Mouse (Mus musculus) stomach, embryonic 16.5 days (tissue): ENCODE measurements at regions not wholly inside any gene's neighbourhood (a gene's known extent, or its start where the extent isn't known, plus 50 kb on each side); places are given as distances from the start of the nearest gene placed in this dataset.
"Not testable (repeated sequence)": the region's sequence is repeated elsewhere in the genome, so short reads cannot be mapped to it uniquely, and the experiment has no call there.

ENCODE experiments used
- ATAC-seq: fragments of 200-750 bp; cut with Nextera tagmentation; 2 replicates; pipeline ENCODE4 v1.8.0; 2017; ENCODE audit warnings: moderate number of reproducible peaks, moderate TSS enrichment; ENCODE audit not compliant: insufficient read depth, low FRiP score
- H3K27ac ChIP-seq: fragments of 300-500 bp; sonication (generic); 2 replicates; pipeline ENCODE4 v1.5.1; 2014; ENCODE audit warnings: low read length
- H3K27me3 ChIP-seq: fragments of 300-500 bp; sonication (generic); 2 replicates; pipeline ENCODE4 v1.6.1; 2014; ENCODE audit warnings: low read length, control low read depth, mixed read lengths; ENCODE audit not compliant: control insufficient read depth, insufficient read depth
- H3K36me3 ChIP-seq: fragments of 300-500 bp; sonication (generic); 2 replicates; pipeline ENCODE4 v1.6.1; 2014; ENCODE audit warnings: low read length; ENCODE audit not compliant: control insufficient read depth, insufficient read depth
- H3K4me1 ChIP-seq: fragments of 300-500 bp; sonication (generic); 2 replicates; pipeline ENCODE4 v1.6.1; 2014; ENCODE audit warnings: low read length, control low read depth, mixed read lengths; ENCODE audit not compliant: control insufficient read depth, insufficient read depth
- H3K4me2 ChIP-seq: fragments of 300-500 bp; sonication (generic); 2 replicates; pipeline ENCODE4 v1.6.1; 2014; ENCODE audit warnings: low read depth, low read length, mixed read lengths
- H3K4me3 ChIP-seq: fragments of 300-500 bp; sonication (generic); replicated peaks from 2 replicates; pipeline ENCODE4 v1.5.1; 2014; ENCODE audit warnings: mild to moderate bottlenecking, low read length
- H3K9ac ChIP-seq: fragments of 300-500 bp; sonication (generic); 2 replicates; pipeline ENCODE4 v1.6.1; 2014; ENCODE audit warnings: low read length
- H3K9me3 ChIP-seq: fragments of 300-500 bp; sonication (generic); replicated peaks from 2 replicates; pipeline ENCODE4 v1.6.1; 2016; ENCODE audit warnings: low read length, control low read depth; ENCODE audit not compliant: control insufficient read depth
- WGBS: fragments of 180-500 bp; shearing (Covaris S2); extraction: QIAGEN DNeasy Blood & Tissue Kit; methylation state at CpG from one replicate; pipeline ENCODE4 v1.1.7; 2014; 5-methylcytosine and 5-hydroxymethylcytosine counted together

DNA sequence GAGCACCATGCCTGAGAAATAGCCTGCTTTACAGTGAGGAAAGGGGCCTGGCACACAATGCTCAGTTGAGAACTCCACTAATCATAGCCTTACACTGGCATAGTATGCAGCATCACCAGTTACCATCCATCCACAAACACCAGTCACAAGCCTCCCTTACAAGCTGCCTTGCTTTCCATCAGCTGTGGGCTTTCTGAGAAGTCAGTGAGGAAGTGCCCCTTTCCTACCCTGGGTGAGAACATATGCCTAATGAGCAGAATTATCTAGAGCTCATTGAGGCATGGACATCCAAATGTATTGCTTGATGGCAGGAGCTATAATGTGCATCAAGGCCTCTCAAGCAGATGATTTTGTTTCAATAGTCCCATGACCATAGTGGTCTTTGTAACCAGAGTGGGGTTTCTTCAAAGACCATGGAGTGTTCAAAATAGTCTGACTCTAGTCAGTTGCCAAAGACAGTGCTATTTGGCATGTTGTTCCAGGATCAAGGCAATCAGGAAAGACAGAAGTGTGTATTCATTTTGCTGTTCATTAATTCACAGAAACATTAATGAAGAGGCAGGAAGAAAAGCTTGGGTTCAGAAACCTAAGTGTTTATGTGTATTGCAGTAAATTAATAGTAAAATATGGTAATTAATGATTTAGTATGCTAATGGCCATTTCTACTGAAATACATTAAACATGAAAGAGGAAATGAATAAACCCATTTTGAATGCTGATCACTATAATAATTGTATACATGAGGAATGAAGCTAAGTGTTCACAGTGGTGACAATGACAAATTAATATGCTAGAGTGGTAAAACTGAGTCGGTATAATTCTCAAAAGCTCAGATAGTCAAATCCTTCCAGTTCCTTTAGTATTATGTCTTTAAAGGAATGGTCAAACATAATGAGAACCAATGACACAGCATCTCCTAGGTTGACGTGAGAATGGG lies 184.2 kb upstream of the Ugt8a start:
- 55% methylated on average over 2 of the region's 2 CpGs for WGBS
- Histone ChIP-seq H3K9ac (no peak overlapping the region), H3K27me3 (no peaks in the 10 kb centered on the region), H3K9me3 (no peaks in the 10 kb centered on the region), H3K27ac (no peak overlapping the region), H3K4me1 (no peaks in the 10 kb centered on the region), H3K36me3 (no peaks in the 10 kb centered on the region), H3K4me3 (no peak overlapping the region), H3K4me2 (no peak overlapping the region)
- no peak for ATAC-seq

DNA sequence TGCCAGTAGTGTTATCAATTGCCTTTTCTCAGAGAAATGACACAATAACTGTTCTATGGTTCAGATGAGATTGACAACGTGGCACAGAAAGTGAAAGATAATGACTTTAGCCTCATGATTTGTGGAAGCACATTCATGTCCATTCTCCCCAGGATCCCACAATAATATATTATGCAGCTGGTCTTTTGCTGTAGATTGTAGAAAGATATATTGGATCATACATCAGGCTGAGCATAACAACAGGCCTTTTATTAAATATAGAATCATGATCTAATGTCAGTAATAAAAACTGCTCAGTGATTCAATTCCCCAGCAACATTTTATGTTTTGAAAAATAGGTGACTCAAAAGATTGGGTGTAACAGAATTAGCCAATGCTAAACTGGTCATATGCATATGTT lies 196.9 kb upstream of the Arsj start:
- H3K36me3 ChIP-seq, result no peaks in the 10 kb centered on the region
- H3K4me3 ChIP-seq, result no peak overlapping the region
- no peak overlapping the region for H3K9ac ChIP-seq
- no peaks in the 10 kb centered on the region for H3K27me3 ChIP-seq
- no peak overlapping the region for H3K27ac ChIP-seq
- 67% methylated on average over 1 of the region's 1 CpGs for WGBS
- no peaks in the 10 kb centered on the region for H3K4me1 ChIP-seq
- H3K4me2 ChIP-seq, result no peak overlapping the region
- H3K9me3 ChIP-seq, result no peaks in the 10 kb centered on the region
- ATAC-seq, result no peak

DNA sequence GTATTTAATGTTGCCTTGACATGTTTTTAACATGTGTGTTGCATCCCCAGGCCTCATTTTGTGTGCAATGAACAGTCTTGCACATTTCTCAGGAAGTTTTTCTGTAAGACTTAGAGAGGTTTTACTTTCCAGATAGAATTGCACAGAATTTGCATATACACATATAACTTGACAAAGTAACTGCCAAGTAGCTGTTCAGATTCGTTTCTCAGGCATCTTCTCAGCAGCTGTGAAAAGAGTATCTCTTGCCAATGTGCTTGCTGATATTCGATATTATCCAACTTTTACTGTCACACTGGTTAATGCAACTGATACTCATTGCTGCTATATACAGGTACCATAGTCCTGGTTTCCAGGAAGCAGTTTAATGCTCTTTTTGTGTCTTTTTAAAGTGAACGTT lies 154.5 kb upstream of the Arsj start:
- 72% methylated on average over 3 of the region's 3 CpGs for WGBS
- H3K36me3 ChIP-seq, result no peaks in the 10 kb centered on the region
- H3K27ac ChIP-seq, result no peak overlapping the region
- H3K9ac ChIP-seq, result no peak overlapping the region
- H3K4me3 ChIP-seq, result no peak overlapping the region
- no peaks in the 10 kb centered on the region for H3K9me3 ChIP-seq
- no peaks in the 10 kb centered on the region for H3K27me3 ChIP-seq
- no peak for ATAC-seq
- H3K4me1 ChIP-seq, result no peaks in the 10 kb centered on the region
- H3K4me2 ChIP-seq, result no peak overlapping the region

DNA sequence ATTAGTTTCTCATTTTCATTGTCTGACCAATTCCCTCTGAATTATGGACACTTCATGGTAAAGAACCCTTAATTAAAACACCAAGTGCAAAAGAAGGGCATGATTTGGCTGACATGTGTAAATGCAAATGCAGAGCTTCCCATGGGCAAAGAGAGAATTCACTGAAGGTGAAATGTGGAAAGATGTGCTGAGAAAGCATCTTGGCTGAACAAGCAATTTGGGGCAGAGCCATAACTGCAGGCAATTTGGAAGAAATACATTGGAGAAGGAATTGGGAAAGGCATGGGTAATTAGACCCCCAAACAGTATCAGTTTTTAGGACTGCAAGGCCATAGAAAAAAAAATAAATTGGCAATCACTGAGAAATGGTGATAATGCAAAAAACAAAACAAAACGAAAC lies 153.3 kb upstream of the Arsj start:
- Histone ChIP-seq H3K4me3 (no peak overlapping the region), H3K36me3 (no peaks in the 10 kb centered on the region), H3K27ac (no peak overlapping the region), H3K9me3 (no peaks in the 10 kb centered on the region), H3K9ac (no peak overlapping the region), H3K4me2 (no peak overlapping the region), H3K27me3 (no peaks in the 10 kb centered on the region), H3K4me1 (no peaks in the 10 kb centered on the region)
- ATAC-seq, result no peak
- 77% methylated on average over 1 of the region's 1 CpGs for WGBS

DNA sequence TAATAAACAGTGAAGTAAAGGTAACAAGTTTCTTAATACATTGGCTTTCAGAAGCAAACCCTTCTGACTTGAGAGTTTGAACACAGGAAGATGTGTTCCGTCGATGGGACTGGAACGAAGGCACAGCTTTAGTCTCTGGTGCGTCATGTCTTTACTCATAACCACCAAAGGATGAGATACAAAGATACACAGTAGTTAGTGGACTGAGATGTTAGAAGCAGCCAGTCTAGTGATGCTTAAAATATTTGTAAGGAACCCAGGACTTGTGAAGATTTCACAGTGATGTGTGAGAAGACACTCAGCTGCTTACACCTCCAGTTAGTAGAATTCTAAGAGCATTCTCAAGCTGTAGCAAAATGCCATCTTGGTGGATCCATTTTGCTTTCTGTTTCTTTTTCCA lies 135.9 kb upstream of the Arsj start:
- no peaks in the 10 kb centered on the region for H3K9me3 ChIP-seq
- no peak for ATAC-seq
- no peaks in the 10 kb centered on the region for H3K36me3 ChIP-seq
- no peak overlapping the region for H3K4me3 ChIP-seq
- H3K4me2 ChIP-seq, result no peak overlapping the region
- no peaks in the 10 kb centered on the region for H3K4me1 ChIP-seq
- H3K27me3 ChIP-seq, result no peaks in the 10 kb centered on the region
- WGBS, result 92% methylated on average over 4 of the region's 4 CpGs
- H3K9ac ChIP-seq, result no peak overlapping the region
- no peak overlapping the region for H3K27ac ChIP-seq

DNA sequence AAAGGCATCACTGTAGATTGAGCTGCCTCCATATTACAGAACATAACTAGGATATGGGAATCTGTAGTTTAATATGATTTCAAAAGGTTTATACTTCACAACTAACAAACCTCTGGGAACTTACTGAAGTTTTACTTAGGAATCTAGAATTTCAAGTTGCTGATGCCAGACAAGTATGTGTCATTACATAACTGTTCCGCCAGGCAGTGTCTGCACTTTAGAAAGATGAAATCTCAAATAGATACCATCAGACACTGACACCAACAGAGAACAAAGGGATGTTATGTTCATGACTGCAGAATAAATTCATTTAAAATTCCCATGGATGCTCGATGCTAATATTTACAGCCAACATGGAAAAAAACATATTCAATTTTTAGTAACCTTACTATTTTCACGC lies 117.7 kb upstream of the Arsj start:
- no peak overlapping the region for H3K9ac ChIP-seq
- ATAC-seq, result no peak
- no peak overlapping the region for H3K4me3 ChIP-seq
- no peak overlapping the region for H3K4me2 ChIP-seq
- no peaks in the 10 kb centered on the region for H3K27me3 ChIP-seq
- no peaks in the 10 kb centered on the region for H3K4me1 ChIP-seq
- H3K9me3 ChIP-seq, result no peaks in the 10 kb centered on the region
- no peaks in the 10 kb centered on the region for H3K36me3 ChIP-seq
- no peak overlapping the region for H3K27ac ChIP-seq
- WGBS, result 83% methylated on average over 3 of the region's 3 CpGs

DNA sequence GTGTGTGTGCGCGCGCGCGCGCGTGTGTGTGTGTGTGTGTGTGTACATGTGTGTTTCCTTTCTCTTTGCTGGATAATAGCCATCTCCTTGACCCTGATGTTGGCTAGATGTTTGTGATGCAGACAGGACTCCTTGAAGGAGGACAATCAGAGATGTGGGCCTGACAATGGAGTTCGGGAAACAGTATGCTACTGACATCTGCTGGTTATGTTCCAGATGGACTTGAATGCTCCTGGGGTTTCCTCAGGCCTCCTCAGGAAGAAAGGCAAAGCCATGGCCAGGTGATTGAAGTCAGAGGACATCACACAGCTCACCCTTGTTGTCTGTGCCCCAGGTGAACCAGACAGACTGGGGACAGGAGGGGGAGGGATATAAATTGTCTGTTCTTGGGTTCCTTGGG lies 102.2 kb upstream of the Arsj start:
- no peaks in the 10 kb centered on the region for H3K27me3 ChIP-seq
- H3K4me3 ChIP-seq, result no peak overlapping the region
- H3K4me2 ChIP-seq, result no peak overlapping the region
- WGBS, result 86% methylated on average over 4 of the region's 8 CpGs
- no peak overlapping the region for H3K27ac ChIP-seq
- H3K9ac ChIP-seq, result no peak overlapping the region
- no peak for ATAC-seq
- H3K9me3 ChIP-seq, result no peaks in the 10 kb centered on the region
- no peaks in the 10 kb centered on the region for H3K36me3 ChIP-seq
- H3K4me1 ChIP-seq, result no peaks in the 10 kb centered on the region

DNA sequence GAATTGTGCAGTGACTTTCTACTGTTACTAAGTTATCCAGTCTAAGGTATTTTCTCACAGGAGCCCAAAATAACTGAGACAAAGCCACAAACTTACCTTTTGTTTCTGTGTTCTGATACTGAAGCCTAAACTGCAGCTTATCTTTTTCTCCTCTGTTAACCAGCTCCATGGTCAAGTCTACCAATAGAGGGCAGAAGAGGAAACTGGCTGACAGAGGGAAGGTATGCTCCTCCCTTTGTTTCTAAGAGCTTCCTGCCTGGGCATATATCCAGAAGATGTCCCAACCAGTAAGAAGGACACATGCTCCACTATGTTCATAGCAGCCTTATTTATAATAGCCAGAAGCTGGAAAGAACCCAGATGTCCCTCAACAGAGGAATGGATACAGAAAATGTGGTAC lies 91.5 kb upstream of the Arsj start:
- not testable (repeated sequence) for H3K27me3 ChIP-seq, H3K9ac ChIP-seq, H3K9me3 ChIP-seq, H3K4me2 ChIP-seq, H3K4me1 ChIP-seq, ATAC-seq, H3K27ac ChIP-seq, H3K36me3 ChIP-seq, H3K4me3 ChIP-seq

DNA sequence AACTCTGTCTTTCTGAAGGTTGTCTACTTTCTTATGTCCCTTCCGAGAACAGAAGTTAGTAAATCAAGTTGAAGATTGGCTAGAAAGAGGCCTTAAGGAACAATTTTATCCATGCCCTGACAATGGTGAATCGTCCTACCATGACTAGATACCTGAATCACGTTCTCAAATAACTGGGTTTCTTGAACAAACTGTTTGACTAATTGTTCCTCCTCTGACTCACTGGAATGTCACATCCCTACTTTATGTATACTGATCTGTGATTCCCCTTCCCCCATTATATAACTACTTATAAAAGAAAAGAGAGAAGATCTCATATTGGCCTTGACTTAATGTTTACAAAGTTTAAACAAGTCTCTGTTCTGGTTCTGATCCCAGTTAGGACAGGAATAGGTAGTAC lies 89.9 kb upstream of the Arsj start:
- Histone ChIP-seq H3K4me2 (no peak overlapping the region), H3K4me1 (no peaks in the 10 kb centered on the region), H3K27ac (no peak overlapping the region), H3K9ac (no peak overlapping the region), H3K9me3 (no peaks in the 10 kb centered on the region), H3K27me3 (no peaks in the 10 kb centered on the region), H3K4me3 (no peak overlapping the region), H3K36me3 (no peaks in the 10 kb centered on the region)
- 86% methylated on average over 3 of the region's 3 CpGs for WGBS
- ATAC-seq, result no peak
